Mouse (Mus musculus) liver, embryonic 14.5 days (tissue): ENCODE measurements around the gene Adi1.

Experiments used
- CTCF ChIP-seq: IDR thresholded peaks from 2 replicates; pipeline ENCODE4 v1.5.1; 2016; ENCODE audit warnings: antibody characterized with exemption, low read depth, control low read depth
- EP300 ChIP-seq: IDR thresholded peaks from 2 replicates; pipeline ENCODE4 v1.6.1; 2016; ENCODE audit warnings: antibody characterized with exemption, low read depth

DNA sequence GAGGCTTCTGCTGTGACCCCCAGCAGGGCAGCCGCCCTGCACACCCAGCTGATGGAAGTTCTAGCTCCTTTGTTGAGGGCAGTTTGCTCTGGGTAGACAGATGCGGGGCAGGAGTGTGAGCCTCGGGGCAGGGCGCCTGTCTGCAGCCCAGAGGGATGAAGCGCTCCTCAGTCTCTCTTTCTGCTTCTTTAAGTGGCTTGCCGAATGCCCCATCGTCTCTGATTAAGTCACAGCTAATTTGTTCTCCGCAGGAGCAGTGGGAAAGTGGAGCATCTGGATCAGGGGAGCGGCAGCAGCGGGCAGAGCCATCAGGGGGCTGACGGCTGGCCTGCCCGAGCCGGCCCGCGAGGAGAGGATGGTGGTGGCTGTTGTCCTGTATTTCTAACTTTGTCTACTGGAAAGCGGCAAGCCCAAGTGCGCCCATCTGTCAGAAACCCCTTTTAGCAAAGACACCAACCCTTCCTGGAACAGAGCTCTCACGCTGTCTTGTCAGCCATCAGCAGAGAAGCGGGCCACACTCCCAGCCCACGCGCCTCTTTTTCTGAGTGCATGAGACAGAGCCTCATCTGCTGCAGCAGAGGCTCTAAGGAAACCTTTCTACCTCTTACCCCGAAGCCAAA is 35.6 kb downstream of the Adi1 start:
- no peak for TF ChIP-seq CTCF
- TF ChIP-seq EP300, result no peak
